Mouse (Mus musculus): ENCODE measurements around the gene Tceal9.
"Not testable (repeated sequence)": the region's sequence is repeated elsewhere in the genome, so short reads cannot be mapped to it uniquely, and the experiment has no call there.

The Tceal9 gene

DNA sequence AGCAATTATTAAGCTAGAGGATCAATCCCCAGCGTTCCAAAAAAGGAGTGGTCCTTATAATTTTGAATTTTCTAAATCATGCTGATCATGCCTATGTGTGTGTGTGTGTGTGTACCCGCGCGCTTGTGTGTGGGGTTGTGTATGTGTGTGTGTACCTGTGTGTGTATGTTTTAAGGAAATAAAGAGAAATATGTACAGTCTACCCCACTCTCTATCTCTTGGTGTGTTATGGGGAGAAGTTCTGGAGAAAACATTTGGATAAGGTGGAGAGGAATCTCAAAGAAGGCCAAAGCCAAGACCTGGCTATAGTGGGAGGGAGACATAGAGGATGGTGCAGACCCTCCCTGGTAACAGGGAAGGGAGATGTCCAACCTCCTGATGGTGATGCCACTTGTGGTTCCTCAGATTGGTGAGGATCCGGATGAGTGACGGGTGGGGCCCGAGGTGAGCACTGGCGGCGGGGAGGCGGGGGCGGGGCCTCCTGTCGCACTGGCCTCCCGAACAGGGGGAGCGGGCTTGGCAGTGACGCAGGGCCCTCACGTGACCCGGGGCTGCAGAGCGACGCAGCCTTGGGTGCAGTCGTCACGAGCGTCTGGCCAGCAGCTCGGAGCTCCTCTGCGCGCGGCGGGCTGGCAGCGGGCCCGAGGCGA is 25.0 kb downstream of the Tceal9 start, which contains the start of gene Bex3:
Gene Bex3, plus strand, starts transcription at position 511 of the 650 bp plus-strand sequence.
- in situ Hi-C loops (cut with MboI; ENCODE audit: unreplicated experiment in 2 of 2) = not testable (repeated sequence)

GRCm38 (mm10) chrX:136270393-136271111 is 25.7 kb downstream of the Tceal9 start:
- in situ Hi-C loops (cut with MboI; ENCODE audit: unreplicated experiment in 2 of 2) = not testable (repeated sequence)

- in situ Hi-C loops (cut with MboI; ENCODE audit: unreplicated experiment in 2 of 2) = no loop called here
Measured at GRCm38 (mm10) chrX:136274542-136274941, 29.7 kb downstream of the Tceal9 start.

GRCm38 (mm10) chrX:136275386-136275785 is 30.5 kb downstream of the Tceal9 start:
- in situ Hi-C loops (cut with MboI; ENCODE audit: unreplicated experiment in 2 of 2) = no loop called here

DNA sequence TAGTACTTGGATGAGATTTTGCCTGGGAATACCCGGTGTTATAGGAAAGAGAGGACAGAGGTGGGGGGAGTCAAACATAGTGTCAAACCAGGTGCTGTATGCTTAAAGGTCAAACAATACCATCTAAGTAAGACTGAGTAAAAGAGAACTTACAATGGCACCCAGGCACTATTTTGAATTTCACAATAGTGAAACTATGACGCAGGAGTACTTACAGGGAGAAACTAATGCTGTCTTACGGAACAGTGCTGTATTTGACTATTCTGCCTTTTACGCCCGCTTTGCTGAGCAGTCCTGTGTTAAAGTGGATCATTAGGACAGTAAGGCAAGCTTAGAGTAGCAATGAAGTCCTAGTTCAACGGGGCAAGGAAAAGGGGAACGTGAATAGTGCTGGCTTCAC is 32.7 kb downstream of the Tceal9 start:
- in situ Hi-C loops (cut with MboI; ENCODE audit: unreplicated experiment in 2 of 2) = no loop called here

DNA sequence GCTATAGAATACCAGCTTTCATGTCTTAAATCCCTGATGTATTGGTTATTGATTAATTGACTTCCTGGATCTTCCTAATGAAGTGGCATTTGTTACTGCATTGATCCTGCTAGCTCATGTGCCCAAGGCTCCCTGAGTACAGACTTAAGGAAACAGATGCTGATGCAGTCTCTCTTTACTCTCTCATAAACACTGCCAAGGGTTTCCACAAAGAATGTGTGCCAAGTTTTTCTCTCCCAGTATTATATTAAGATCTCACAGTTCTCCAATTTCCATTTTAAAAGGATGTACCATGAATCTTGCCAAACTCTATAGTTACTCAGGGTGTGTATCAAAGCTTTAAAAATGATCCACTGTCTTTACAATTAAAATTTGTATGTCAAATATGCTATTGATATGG is 33.5 kb downstream of the Tceal9 start:
- in situ Hi-C loops (cut with MboI; ENCODE audit: unreplicated experiment in 2 of 2) = no loop called here

DNA sequence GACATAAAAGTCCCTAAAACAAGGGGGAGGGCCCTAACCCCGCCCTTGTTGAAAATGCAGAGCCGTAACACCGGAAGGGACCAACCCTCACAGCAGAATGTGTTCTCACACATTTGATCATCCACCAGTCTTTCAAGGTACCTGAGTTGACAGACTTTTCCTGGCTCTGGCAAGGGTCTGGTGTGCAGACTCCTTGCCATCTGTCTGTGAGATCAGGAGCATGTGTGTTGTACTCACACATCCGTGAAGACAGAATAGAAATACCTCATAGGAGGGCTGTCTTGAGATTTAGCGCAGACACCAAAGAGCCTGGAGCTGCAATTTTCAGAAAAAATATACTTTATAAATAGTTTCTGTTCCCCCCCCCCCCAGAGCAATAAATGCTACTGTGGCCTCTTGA is 34.5 kb downstream of the Tceal9 start:
- in situ Hi-C loops (cut with MboI; ENCODE audit: unreplicated experiment in 2 of 2) = no loop called here

DNA sequence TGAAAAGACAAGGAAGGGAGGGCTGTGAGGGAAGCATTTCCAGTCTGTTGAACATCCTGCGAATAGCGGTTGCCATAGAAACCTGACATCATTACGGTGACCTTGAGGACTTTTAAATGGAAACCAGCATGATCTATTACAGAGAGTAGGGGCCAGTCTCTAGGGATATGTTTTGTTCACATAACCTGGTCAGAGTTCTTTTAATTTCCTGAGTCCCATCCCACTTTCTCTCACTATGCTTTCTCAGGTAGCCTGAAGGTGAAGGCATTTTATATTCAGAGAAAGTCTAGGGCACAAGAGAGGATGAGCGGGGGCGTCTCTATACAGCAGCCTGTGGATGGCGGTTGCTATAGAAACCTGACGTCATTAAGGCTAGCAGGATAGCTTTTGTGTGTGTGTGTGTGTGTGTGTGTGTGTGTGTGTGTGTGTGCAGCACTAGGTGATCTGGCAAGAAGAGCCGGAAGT is 46.0 kb downstream of the Tceal9 start:
- in situ Hi-C loops (cut with MboI; ENCODE audit: unreplicated experiment in 2 of 2) = no loop called here
